ENCODE assay signal across 9 mouse cellular contexts in genomic region chr4:82466717-82467116, GRCm38 (mm10).
DNase-seq lines count a peak whose midpoint lies in the region; ATAC-seq lines count a peak whose summit lies in the region.
"Had no signal": no experiment of that assay in that cellular context is flagged by ENCODE, and none has a peak within 500 bp of the region (broad histone marks: within the 10 kb centered on the region; RNA-seq: fewer than 3 reads in every experiment).

No protein-coding gene starts in this region.

- no peak for DNase-seq in cerebellum, adult 8-10 months
- DNase-seq in Muller cell, postnatal 12 days (ENCODE audit: inconsistent ontology term): peak; percentile 37
- DNase-seq in kidney, postnatal 4 days: peak; percentile 58 to 66
- DNase-seq in layer of hippocampus, adult 8-10 months (ENCODE audit: low spot score in 2 of 2): no peak
- no peak for DNase-seq in left cerebral cortex, postnatal 25 days (ENCODE audit: low spot score in 2 of 2)

- WGBS in heart, embryonic 11.5 days (ENCODE audit: insufficient replicate concordance): 33% methylated on average over 8 of the region's 8 CpGs
- WGBS in forebrain, embryonic 13.5 days: 72% methylated on average over 8 of the region's 8 CpGs

- 0 out of 2 replicates have a peak, but pooled peaks have one; percentile 12 for ATAC-seq in cerebellum, adult (ENCODE audit: insufficient number of reproducible peaks, low FRiP score, low TSS enrichment)
- peak; percentile 47; the same call in 1 of the 2 replicates for ATAC-seq in heart, embryonic 11.5 days (replicated peaks; ENCODE audit: insufficient number of reproducible peaks, low FRiP score, low TSS enrichment)
- no peak for ATAC-seq in forebrain, embryonic 13.5 days

- no peaks in the 10 kb centered on the region for H3K9me3 ChIP-seq in heart, embryonic 11.5 days (replicated peaks; ENCODE audit: control insufficient read depth, low read length)
- no peaks in the 10 kb centered on the region for H3K9me3 ChIP-seq in forebrain, embryonic 13.5 days (replicated peaks)

- H3K36me3 ChIP-seq in heart, embryonic 11.5 days (ENCODE audit: control insufficient read depth, insufficient read depth, low read length): no peaks in the 10 kb centered on the region; the same call in 1 of the 2 replicates
- 0 out of 2 replicates have a peak, but pooled peaks cover 6% of the 10 kb centered on the region for H3K36me3 ChIP-seq in forebrain, embryonic 13.5 days (ENCODE audit: poor library complexity, severe bottlenecking)

- no peaks in the 10 kb centered on the region for H3K27me3 ChIP-seq in heart, embryonic 11.5 days (ENCODE audit: control insufficient read depth, insufficient read depth, low read length)
- H3K27me3 ChIP-seq in forebrain, embryonic 13.5 days: no peaks in the 10 kb centered on the region

- peak overlapping the region; percentile 66 for H3K27ac ChIP-seq in heart, embryonic 11.5 days (ENCODE audit: low read depth, low read length)
- H3K27ac ChIP-seq in forebrain, embryonic 13.5 days: no peak overlapping the region; the same call in 1 of the 2 replicates
- H3K27ac ChIP-seq: macrophage had no signal

- peak overlapping the region; percentile 29 for H3K4me2 ChIP-seq in heart, embryonic 11.5 days
- H3K4me2 ChIP-seq in forebrain, embryonic 13.5 days: no peak overlapping the region

- H3K9ac ChIP-seq in heart, embryonic 11.5 days (ENCODE audit: low read depth, low read length): no peak overlapping the region
- H3K9ac ChIP-seq in forebrain, embryonic 13.5 days: no peak overlapping the region

- H3K4me3 ChIP-seq in heart, embryonic 11.5 days (ENCODE audit: low read depth, low read length): no peak overlapping the region
- no peak overlapping the region for H3K4me3 ChIP-seq in forebrain, embryonic 13.5 days

- H3K4me1 ChIP-seq in heart, embryonic 11.5 days (ENCODE audit: control insufficient read depth, insufficient read depth, low read length): peaks cover 71% of the 10 kb centered on the region
- H3K4me1 ChIP-seq in forebrain, embryonic 13.5 days: peaks cover 72% of the 10 kb centered on the region

- intact Hi-C loops in left cerebral cortex, postnatal 25 days (cut with DNase I): no loop called here

Comparison
In these comparisons a context has a peak if more than half of its experiments do, and no peak if none do; other contexts are left out.
1. DNase-seq: peak in Muller cell, postnatal 12 days (single experiment) and kidney, postnatal 4 days (2 of 2); none in cerebellum, adult 8-10 months (single experiment), layer of hippocampus, adult 8-10 months (0 of 2) and left cerebral cortex, postnatal 25 days (0 of 2).